Mouse (Mus musculus) left cerebral cortex, postnatal 14 days (tissue): ENCODE results near the gene Cadm1. TPM values are rescaled to one million over a fixed set of nuclear protein-coding genes. Genes with fewer than 3 reads are reported as not detected.

Experiments
- DNase-seq, 2 experiments: peaks; one replicate each; pipeline ENCODE4 v3.0.0; 2021 to 2022; ENCODE audit warnings: low spot score in 2 of 2, mixed read lengths in 1 of 2
- intact Hi-C: fragments of 180-260 bp; cut with DNase I; formaldehyde crosslinking; loops from one replicate; pipeline ENCODE4 v1.15.1; 2025
- long read RNA-seq, 2 experiments: library from polyadenylated mRNA; stranded (forward); transcript quantifications; one replicate each; pipeline ENCODE4 v2.0.0; 2021
- total RNA-seq, 2 experiments: library from RNA; stranded (reverse); gene quantifications; 2 replicates each; pipeline ENCODE4 v1.2.3; 2021

Gene Cadm1
- 100 to 1,000 TPM; 201 to 225 TPM for total RNA-seq
- long read RNA-seq, experiment 1, partial matches to known transcripts, result 302 of 341 reads
- long read RNA-seq, experiment 1, other reads (novel, unspliced or antisense), result 39 of 341 reads
- long read RNA-seq, experiment 2, partial matches to known transcripts, result 203 of 248 reads
- long read RNA-seq, experiment 2, other reads (novel, unspliced or antisense), result 45 of 248 reads

- intact Hi-C loops, result loop anchor here (5.0 kb wide), 2 partner anchors 177 to 793 kb away; no protein-coding TSS in a partner anchor
- peak; percentile 97 to 98 for DNase-seq
Measured at GRCm38 (mm10) chr9:47529602-47530450, at the start of gene Cadm1. TSS of gene Cadm1 (plus strand) at chr9:47530173.

GRCm38 (mm10) chr9:47484506-47484905, 45.5 kb upstream of the Cadm1 start:
- no peak for DNase-seq
- intact Hi-C loops, result no loop called here

- DNase-seq, result no peak
Measured at GRCm38 (mm10) chr9:47485186-47485585, 44.8 kb upstream of the Cadm1 start.

GRCm38 (mm10) chr9:47499761-47500160, 30.2 kb upstream of the Cadm1 start:
- intact Hi-C loops, result no loop called here
- DNase-seq, result no peak

More at GRCm38 (mm10) chr9:47485186-47485585, 44.8 kb upstream of the Cadm1 start:
- intact Hi-C loops, result no loop called here

- intact Hi-C loops, result no loop called here
- no peak for DNase-seq
Measured at GRCm38 (mm10) chr9:47505956-47506355, 24.0 kb upstream of the Cadm1 start.

- DNase-seq, result no peak
- intact Hi-C loops, result no loop called here
Measured at GRCm38 (mm10) chr9:47506876-47507275, 23.1 kb upstream of the Cadm1 start.

GRCm38 (mm10) chr9:47508109-47508508, 21.9 kb upstream of the Cadm1 start:
- intact Hi-C loops, result no loop called here
- no peak for DNase-seq

- intact Hi-C loops, result no loop called here
- no peak for DNase-seq
Measured at GRCm38 (mm10) chr9:47512521-47512920, 17.5 kb upstream of the Cadm1 start.

- intact Hi-C loops, result no loop called here
- no peak for DNase-seq
Measured at GRCm38 (mm10) chr9:47514318-47514717, 15.7 kb upstream of the Cadm1 start.

GRCm38 (mm10) chr9:47516238-47516637, 13.7 kb upstream of the Cadm1 start:
- intact Hi-C loops, result no loop called here
- no peak for DNase-seq

GRCm38 (mm10) chr9:47527290-47527689, 2.7 kb upstream of the Cadm1 start:
- intact Hi-C loops, result no loop called here
- no peak for DNase-seq

GRCm38 (mm10) chr9:47527741-47528140, 2.2 kb upstream of the Cadm1 start:
- intact Hi-C loops, result no loop called here
- DNase-seq, result peak; percentile 46 to 74

GRCm38 (mm10) chr9:47529182-47529581, 791 bp upstream of the Cadm1 start:
- intact Hi-C loops, result no loop called here
- DNase-seq, result no peak

- no peak for DNase-seq
- intact Hi-C loops, result loop anchor here (5.0 kb wide), 2 partner anchors 177 to 793 kb away; no protein-coding TSS in a partner anchor
Measured at GRCm38 (mm10) chr9:47530544-47530921, 560 bp downstream of the Cadm1 start.

GRCm38 (mm10) chr9:47530922-47531850, 1.2 kb downstream of the Cadm1 start:
- peak; percentile 37 to 63 for DNase-seq
- intact Hi-C loops, result loop anchor here (5.0 kb wide), 2 partner anchors 176 to 794 kb away; no protein-coding TSS in a partner anchor

GRCm38 (mm10) chr9:47532215-47532865, 2.4 kb downstream of the Cadm1 start:
- intact Hi-C loops, result loop anchor here (5.0 kb wide), 2 partner anchors 175 to 795 kb away; no protein-coding TSS in a partner anchor

GRCm38 (mm10) chr9:47533461-47533860, 3.5 kb downstream of the Cadm1 start:
- intact Hi-C loops, result loop anchor here (5.0 kb wide), 2 partner anchors 174 to 796 kb away; no protein-coding TSS in a partner anchor
- no peak for DNase-seq

More at GRCm38 (mm10) chr9:47532215-47532865, 2.4 kb downstream of the Cadm1 start:
- DNase-seq, result peak in 1 of 2 experiments; percentile 62

GRCm38 (mm10) chr9:47534573-47535475, 4.9 kb downstream of the Cadm1 start:
- DNase-seq, result no peak
- intact Hi-C loops, result loop anchor here (5.0 kb wide), 2 partner anchors 172 to 798 kb away; no protein-coding TSS in a partner anchor
